7 mouse cellular contexts compared by ENCODE assay signal in the genomic region with DNA sequence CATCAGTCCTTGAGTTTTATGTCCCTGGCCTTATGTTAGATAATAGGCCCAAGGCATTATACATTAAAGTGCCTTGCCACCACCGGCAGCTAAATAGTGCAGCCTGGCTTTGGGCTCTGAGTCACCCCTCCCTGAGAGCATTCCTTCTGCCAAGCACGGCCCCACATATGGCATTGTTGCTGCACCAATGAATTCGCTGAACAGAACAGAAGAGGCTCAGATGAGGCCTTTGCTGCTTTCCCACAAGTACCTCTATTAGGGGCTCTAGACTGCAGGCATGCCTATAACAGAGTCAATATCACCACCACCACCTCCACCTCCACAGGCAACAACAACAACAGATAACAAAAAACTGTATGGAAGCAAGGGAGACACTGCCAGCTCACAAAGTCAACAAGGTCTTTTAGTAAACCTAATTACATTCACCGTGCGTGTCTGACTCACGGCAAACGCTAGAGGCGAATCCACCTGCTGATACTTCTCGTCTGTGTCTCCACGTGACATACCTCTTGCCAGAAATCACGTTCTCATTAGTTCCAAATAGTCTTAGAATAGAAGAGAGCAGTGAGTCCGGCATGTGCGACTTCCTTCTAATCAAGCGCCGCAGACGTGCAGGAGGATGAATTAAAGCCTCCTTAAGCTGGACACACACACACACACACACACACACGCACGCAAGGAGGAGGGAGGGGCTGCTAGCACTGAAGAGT.
DNase-seq lines count a peak whose midpoint lies in the region; ATAC-seq and TF ChIP-seq lines count a peak whose summit lies in the region.

No protein-coding gene starts in this region.

- H3K9me3 ChIP-seq in hindbrain, embryonic 13.5 days = no peaks in the 10 kb centered on the region

- H3ac ChIP-seq in myocyte (ENCODE audit: control insufficient read depth, insufficient read length) = no peak overlapping the region

- ATAC-seq in hindbrain, embryonic 13.5 days (ENCODE audit: low FRiP score) = peak; percentile 64

- DNase-seq in urinary bladder, postnatal 14 days (ENCODE audit: low spot score) = peak; percentile 35
- no peak for DNase-seq in urinary bladder, postnatal 25 days (ENCODE audit: low spot score)
- DNase-seq in embryo, embryonic 10.5 days (ENCODE audit: low spot score) = peak; percentile 46
- DNase-seq in spleen, adult 18-20 months = no peak
- no peak for DNase-seq in testis, postnatal 14 days (ENCODE audit: low spot score)

- H3K27me3 ChIP-seq in hindbrain, embryonic 13.5 days = no peaks in the 10 kb centered on the region
- H3K27me3 ChIP-seq in myocyte (ENCODE audit: control insufficient read depth, insufficient read depth, insufficient read length) = no peaks in the 10 kb centered on the region

- peaks cover 97% of the 10 kb centered on the region for H3K79me2 ChIP-seq in myocyte (ENCODE audit: control insufficient read depth, insufficient read depth)

- H3K9ac ChIP-seq in hindbrain, embryonic 13.5 days = peak overlapping the region; percentile 49; the same call in 1 of the 2 replicates

- no peak for TF ChIP-seq POLR2A in myocyte (IDR thresholded peaks at IDR 0.05; ENCODE audit: insufficient read length, low read depth)

- H3K27ac ChIP-seq in hindbrain, embryonic 13.5 days = peak overlapping the region; percentile 76

- WGBS in hindbrain, embryonic 13.5 days = 25% methylated on average over 18 of the region's 18 CpGs

- H3K4me3 ChIP-seq in hindbrain, embryonic 13.5 days = no peak overlapping the region
- H3K4me3 ChIP-seq in myocyte = no peak overlapping the region

- peaks cover 69% of the 10 kb centered on the region for H3K4me1 ChIP-seq in hindbrain, embryonic 13.5 days (replicated peaks)

- no peaks in the 10 kb centered on the region for H3K36me3 ChIP-seq in hindbrain, embryonic 13.5 days
- no peaks in the 10 kb centered on the region for H3K36me3 ChIP-seq in myocyte (ENCODE audit: control insufficient read depth, insufficient read depth)

- peak overlapping the region; percentile 36 for H3K4me2 ChIP-seq in hindbrain, embryonic 13.5 days
- H3K4me2 ChIP-seq in myocyte (ENCODE audit: low read depth) = peak overlapping the region; percentile 60

TF ChIP-seq in myocyte, 11 proteins besides CTCF, POLR2A, EP300 and RAD21:
- TF ChIP-seq SRF (IDR thresholded peaks at IDR 0.05; ENCODE audit: control insufficient read depth, insufficient read length, low read depth) (peak; percentile 91), MAX (IDR thresholded peaks at IDR 0.05; ENCODE audit: low read depth) (no peak), TCF3 (IDR thresholded peaks at IDR 0.05; ENCODE audit: insufficient read length, low read depth) (no peak), E2F4 (IDR thresholded peaks at IDR 0.05; ENCODE audit: insufficient read depth) (no peak), USF1 (IDR thresholded peaks at IDR 0.05; ENCODE audit: low read depth) (peak; percentile 74), MYOG (IDR thresholded peaks at IDR 0.05; ENCODE audit: control insufficient read depth in 1 of 3, insufficient read depth in 1 of 3, insufficient read length in 2 of 3, low read depth in 2 of 3) (peak in 1 of 3 experiments; percentile 34), TCF12 (IDR thresholded peaks at IDR 0.05; ENCODE audit: insufficient read depth, poor library complexity, severe bottlenecking) (no peak), CEBPB (IDR thresholded peaks at IDR 0.05; ENCODE audit: insufficient read depth, poor library complexity, severe bottlenecking) (no peak), MYOD1 (IDR thresholded peaks at IDR 0.05; ENCODE audit: control insufficient read depth in 1 of 3, insufficient read length in 2 of 3, low read depth in 2 of 3) (peak in 1 of 3 experiments; percentile 3), POLR2AphosphoS2 (IDR thresholded peaks at IDR 0.05; ENCODE audit: insufficient read length, low read depth) (no peak), REST (IDR thresholded peaks at IDR 0.05; ENCODE audit: insufficient read depth, insufficient read length) (no peak)

Comparison
In these comparisons a context has a peak if more than half of its experiments do, and no peak if none do; other contexts are left out.
1. DNase-seq: peak in urinary bladder, postnatal 14 days (single experiment) and embryo, embryonic 10.5 days (single experiment); none in urinary bladder, postnatal 25 days (single experiment), spleen, adult 18-20 months (0 of 2) and testis, postnatal 14 days (single experiment).